In genomic region chr2:119337425-119338265, GRCm38 (mm10) we compare ENCODE assay signal across 8 mouse cellular contexts. TPM values are rescaled to one million over a fixed set of nuclear protein-coding genes. Genes with fewer than 3 reads are reported as not detected.
DNase-seq lines count a peak whose midpoint lies in the region; ATAC-seq lines count a peak whose summit lies in the region.

No protein-coding gene starts in this region.

- WGBS in hindbrain, embryonic 15.5 days = 8% methylated on average over 59 of the region's 60 CpGs

- no peaks in the 10 kb centered on the region for H3K36me3 ChIP-seq in hindbrain, embryonic 15.5 days

- peak overlapping the region; percentile 72 for H3K9ac ChIP-seq in hindbrain, embryonic 15.5 days

- H3K27ac ChIP-seq in hindbrain, embryonic 15.5 days (replicated peaks) = peak overlapping the region; percentile 70

- H3K4me3 ChIP-seq in hindbrain, embryonic 15.5 days = peak overlapping the region; percentile 53

- H3K27me3 ChIP-seq in hindbrain, embryonic 15.5 days = peaks cover 5% of the 10 kb centered on the region; the same call in 1 of the 2 replicates

- peak overlapping the region; percentile 89 for H3K4me2 ChIP-seq in hindbrain, embryonic 15.5 days

- H3K4me1 ChIP-seq in hindbrain, embryonic 15.5 days (replicated peaks) = peaks cover 6% of the 10 kb centered on the region

- DNase-seq in NIH3T3 (ENCODE audit: low read depth) = peak; percentile 90
- DNase-seq in cerebellum, postnatal 25 days = peak; percentile 96
- peak; percentile 74 to 81 for DNase-seq in frontal cortex, postnatal 36 days (ENCODE audit: low spot score in 2 of 2)
- DNase-seq in left cerebral cortex, adult 18-20 months (ENCODE audit: low spot score in 2 of 2) = peak; percentile 74 to 85
- peak; percentile 94 for DNase-seq in lung, postnatal 4 days
- DNase-seq in retina, postnatal 1 day = peak; percentile 90
- peak; percentile 91 for DNase-seq in thymus, postnatal 4 days

- peak; percentile 85 for ATAC-seq in hindbrain, embryonic 15.5 days (ENCODE audit: low FRiP score, low read depth)

- H3K9me3 ChIP-seq in hindbrain, embryonic 15.5 days = no peaks in the 10 kb centered on the region

RNA-seq across cellular contexts. Expression of gene Dll4, which starts 12.1 kb away (rescaled TPM):
- 5.0 and 5.1 TPM in 2 replicates for polyA plus RNA-seq in hindbrain, embryonic 15.5 days (2015; fragmentation: Nextera tagmentation; extraction: Ambion mirVana)
- total RNA-seq in left cerebral cortex, adult 18-20 months (2021) = 1 to 10 TPM; 1.6 to 2.3 TPM

RNA-seq across cellular contexts. Expression of gene Chac1, which starts 13.4 kb away (rescaled TPM):
- 10.7 and 11.6 TPM in 2 replicates for polyA plus RNA-seq in hindbrain, embryonic 15.5 days (2015; fragmentation: Nextera tagmentation; extraction: Ambion mirVana)
- 1 to 10 TPM; 7.7 to 9.2 TPM for total RNA-seq in left cerebral cortex, adult 18-20 months (2021)

RNA-seq across cellular contexts. Expression of gene Vps18, which starts 49.1 kb away (rescaled TPM):
- 27.3 and 30.2 TPM in 2 replicates for polyA plus RNA-seq in hindbrain, embryonic 15.5 days (2015; fragmentation: Nextera tagmentation; extraction: Ambion mirVana)
- 10 to 100 TPM; 50.6 to 51.2 TPM for total RNA-seq in left cerebral cortex, adult 18-20 months (2021)

Comparison
In these comparisons a context has a peak if more than half of its experiments do, and no peak if none do; other contexts are left out.
1. Peak in every context shown above with its lines: DNase-seq, ATAC-seq, H3K4me3 ChIP-seq and H3K27ac ChIP-seq.